Mouse (Mus musculus) olfactory bulb, adult 2 months (tissue): Measurements from ENCODE around the gene Efnb2.

Experiments used
- CTCF ChIP-seq: fragments of 200-500 bp; IDR thresholded peaks from 2 replicates; pipeline ENCODE4 v1.5.1; 2012; ENCODE audit warnings: low read depth, mild to moderate bottlenecking, low read length, moderate library complexity; ENCODE audit not compliant: insufficient read depth
- POLR2A ChIP-seq: fragments of 200-500 bp; IDR thresholded peaks from 2 replicates; pipeline ENCODE4 v1.6.1; 2012; ENCODE audit warnings: mild to moderate bottlenecking, low read depth, low read length, moderate library complexity; ENCODE audit not compliant: insufficient read depth

DNA sequence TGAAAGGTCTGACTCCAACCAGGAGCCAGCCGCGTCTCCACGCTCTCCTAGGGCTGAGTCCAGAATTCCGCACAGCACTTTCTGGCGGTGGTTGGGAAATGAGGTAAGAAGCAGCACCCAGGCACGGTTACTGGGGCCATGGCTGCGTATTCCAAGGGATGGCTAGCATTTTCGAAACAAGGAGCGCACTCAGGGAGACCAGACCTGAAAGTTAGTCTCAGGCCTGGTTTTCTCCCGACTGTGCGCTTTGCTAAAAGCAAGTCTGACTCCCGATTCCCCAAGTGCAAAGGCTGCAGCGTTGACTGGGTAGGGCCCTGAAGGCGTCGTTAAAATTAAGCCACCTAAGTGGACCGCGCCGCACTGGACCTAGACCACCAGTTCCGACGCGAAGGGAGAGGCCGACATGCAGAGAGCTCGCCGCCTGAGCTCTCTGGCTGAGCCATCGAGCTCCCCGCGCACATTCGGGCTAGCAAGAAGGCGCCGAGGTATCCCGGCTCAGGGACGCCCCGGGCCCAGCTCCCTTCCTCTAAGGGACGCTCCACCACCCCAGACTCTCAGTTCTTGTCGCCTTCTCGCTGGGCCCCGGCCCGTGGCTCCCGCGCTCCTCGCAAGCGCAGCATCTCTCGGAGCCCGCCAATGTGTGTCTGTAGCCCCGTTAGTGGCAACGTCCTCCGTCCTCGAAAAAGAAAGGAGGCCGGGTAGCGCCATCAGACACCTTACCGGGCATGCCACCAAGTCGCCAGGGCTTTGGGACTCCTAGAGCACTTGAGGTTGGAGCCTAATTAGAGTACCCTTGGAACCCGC lies 1.3 kb downstream of the Efnb2 start:
- TF ChIP-seq CTCF (no peak), POLR2A (no peak)
